Mouse (Mus musculus): ENCODE results near the gene Ppef1.
"Not testable (repeated sequence)": the region's sequence is repeated elsewhere in the genome, so short reads cannot be mapped to it uniquely, and the experiment has no call there.

Ppef1 gene

DNA sequence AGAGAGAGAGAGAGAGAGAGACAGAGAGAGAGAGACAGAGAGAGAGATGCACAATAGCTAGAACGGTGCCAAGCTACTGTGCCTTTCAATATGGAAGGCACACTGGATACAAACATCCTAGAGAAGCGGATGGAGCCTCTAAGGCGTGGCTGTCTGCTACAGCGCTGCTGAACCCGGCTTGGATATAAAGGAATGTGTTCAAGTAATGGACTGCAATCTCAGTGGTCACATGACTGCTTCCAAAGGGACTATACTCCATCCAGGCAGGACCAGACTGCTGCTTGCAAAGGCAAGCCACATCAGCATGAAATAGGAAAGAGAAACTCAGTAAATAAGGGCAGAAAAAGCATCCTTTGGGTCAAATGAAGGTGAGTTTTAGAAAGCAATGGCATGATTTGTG is at the start of gene Ppef1:
Gene Ppef1 (minus strand): TSS at position 116 of the 400 bp plus-strand sequence.
- no peak for DNase-seq

DNA sequence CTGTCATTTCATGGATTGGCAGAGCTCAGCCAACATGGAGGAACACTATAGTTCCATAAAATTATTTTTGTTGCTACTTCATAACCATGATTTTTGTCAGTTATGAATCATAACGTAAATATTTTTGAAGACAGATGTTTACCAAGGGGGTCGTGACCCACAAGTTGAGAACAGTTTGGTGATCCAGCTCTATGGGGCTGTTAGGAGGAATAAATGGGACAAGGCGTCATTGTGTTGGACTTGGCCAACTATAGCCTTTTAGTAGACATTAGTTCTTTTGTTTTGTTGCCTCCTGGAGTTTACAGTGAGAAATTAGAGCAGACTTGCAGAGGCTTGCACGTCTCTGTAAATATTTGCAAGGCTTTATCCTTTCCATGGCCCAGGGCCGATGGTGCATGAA is 46.7 kb upstream of the Ppef1 start:
- DNase-seq: no peak

DNA sequence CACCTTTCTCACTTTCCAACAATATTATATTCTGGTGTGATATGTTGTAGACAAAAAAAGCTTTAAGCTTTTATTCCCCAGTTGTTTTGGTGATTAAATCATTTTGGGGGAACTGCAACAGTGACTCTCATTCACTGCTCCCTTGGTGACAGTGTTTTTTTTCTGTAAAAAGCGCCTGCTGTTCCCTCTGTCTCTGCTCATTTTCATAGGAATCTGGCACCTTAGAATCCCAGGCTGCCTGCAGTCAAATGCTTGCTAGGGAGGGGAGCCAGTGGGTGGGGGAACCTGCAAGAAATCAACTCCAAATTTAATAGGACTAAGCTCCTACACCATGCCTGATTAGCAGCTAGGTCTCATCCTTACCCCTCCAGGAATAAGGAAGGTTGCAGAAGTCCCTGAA is 37.5 kb upstream of the Ppef1 start:
- no peak for DNase-seq

DNA sequence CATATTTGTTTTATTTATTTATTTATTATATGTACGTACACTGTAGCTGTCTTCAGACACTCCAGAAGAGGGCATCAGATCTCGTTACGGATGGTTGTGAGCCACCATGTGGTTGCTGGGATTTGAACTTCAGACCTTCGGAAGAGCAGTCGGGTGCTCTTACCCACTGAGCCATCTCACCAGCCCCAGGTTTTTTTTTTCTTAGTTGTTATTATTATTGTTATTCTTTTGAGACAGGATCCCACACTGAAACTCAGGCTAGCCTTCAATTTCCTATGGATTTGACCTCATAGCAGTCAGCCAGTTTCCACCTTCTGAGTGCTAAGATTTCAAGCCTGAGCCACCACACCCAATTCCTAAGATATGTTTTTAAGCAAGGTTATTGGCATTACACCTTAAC is 34.1 kb upstream of the Ppef1 start:
- not testable (repeated sequence) for DNase-seq

DNA sequence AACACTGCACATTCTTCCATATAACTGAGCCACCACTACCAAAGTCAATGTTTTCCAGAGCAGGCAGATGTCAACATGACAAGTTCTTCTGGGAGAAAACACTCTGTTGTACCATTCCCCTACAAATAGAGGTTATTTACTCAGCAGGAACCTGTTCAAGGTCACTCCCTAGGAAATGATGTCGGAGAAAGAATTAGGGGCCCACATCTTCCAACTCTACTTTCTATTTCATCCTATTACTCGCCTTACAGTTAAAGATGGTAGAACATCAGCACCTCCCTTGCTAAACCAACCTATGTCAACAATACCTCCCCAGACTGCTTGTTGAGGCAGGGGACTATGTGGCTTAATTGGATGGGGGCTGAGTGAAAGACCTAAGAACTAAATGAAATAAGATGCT is 32.1 kb upstream of the Ppef1 start, which contains the start of gene Rs1:
Gene Rs1 (plus strand): TSS at position 301 of the 400 bp plus-strand sequence.
- DNase-seq: no peak

DNA sequence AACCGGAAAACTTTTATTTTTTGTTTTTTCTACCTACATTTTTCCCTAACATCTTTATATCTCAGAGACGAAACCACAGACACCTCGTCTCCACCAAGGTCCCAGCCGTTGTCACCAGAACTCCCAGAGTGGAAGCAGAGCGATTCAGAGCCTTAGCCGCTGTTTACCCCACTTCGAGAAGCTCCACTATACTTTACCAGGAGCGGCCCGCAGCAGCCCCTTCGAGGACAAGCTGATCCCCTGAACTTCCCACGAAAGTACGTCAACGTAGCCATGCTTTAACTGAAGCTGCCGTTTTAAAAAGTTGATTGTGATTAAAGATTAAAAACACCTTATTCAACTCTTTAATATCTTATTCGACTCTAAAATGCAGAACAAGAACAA is 30.7 kb upstream of the Ppef1 start:
- DNase-seq: no peak

DNA sequence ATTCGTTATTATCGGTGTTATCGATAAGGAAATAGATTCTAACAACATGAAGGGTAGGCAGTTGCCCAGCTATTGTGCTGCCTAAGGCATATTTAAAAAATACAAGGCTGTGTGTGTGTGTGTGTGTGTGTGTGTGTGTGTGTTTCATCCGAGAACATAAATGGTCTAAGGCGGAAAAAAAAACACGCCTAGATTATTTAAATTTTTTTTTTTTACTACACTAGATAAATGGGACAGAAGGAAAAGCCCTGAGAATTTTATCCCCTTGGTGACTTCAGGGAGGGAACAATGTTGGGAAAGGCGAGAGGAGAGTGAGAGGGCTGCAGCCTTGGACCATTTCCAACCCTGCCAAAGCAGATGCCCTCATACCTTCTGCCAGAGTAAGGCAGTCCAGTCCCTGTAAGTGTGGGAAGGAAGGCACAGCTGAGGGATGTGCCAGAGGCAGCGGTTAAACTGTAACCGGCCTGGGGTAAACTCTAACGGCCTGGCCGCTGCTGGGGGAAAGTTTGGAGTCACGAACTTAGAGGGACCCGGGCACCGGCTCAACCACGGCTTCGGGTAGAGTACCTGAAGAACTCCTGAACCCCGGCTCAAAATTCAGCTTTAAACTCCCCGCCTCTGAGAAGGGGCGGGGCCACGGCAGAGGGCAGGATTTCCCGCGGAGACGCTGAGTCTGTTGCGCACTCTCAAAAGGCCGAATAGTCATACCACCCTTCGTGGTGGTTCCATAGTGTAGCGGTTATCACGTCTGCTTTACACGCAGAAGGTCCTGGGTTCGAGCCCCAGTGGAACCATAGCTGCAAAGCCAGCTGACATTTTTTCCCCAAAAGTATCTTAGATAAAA is 30.0 kb upstream of the Ppef1 start:
- DNase-seq: peak; percentile 93

DNA sequence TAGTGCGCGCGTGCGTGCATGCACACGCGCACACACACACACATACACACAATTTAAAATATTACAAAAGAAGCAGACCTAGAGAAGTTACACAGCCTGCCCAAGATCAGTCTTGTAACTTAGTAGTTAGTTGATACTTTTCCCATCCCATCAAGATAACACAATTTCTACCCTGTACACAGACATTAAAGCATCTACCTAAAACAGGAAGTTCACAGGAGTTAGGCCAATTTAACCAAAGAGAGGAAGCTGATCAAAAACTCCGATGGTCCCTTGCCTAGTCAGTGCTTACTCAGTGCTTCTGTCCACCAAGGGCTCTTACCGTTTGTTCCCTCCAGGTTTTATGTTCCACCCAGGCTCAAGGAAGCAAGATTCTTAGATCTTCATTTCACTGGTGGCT is 15.2 kb upstream of the Ppef1 start:
- no peak for DNase-seq

DNA sequence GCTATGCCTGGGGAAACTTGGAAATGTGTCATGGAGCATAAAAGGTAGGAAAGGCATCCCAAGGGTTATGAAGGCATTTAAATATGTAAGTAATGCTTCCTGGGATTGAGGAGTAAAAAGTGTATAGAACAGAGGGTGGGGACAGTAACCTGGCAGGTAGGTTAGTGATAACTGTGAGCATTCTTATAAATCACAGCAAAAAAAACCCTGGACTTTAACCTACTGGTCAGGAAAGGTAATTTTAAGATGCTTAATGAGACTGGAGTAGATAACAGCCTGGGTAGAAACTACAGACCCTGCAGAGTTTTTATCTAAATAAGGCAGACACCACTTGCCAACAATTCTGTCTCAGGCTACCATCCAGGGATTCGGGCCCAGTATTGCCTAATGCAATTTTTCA is 13.1 kb upstream of the Ppef1 start:
- DNase-seq: no peak

DNA sequence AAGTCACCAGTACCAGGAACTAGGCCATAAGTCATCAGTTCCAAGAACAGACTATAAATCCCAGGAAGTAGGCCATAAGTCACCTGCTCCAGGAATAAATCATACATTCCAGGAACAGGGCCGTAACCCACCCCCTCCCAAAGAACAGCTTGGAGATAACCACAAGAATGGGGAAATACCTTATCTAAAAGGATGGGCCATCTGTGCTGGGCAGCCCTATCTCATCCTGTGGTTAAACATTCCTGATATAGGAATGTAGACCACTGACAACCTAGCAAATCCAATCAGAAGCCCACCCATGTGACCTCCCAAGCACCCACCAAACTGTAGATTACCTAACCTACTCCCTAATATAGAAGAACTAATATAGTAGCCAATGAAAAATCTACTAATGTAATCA is 9.8 kb upstream of the Ppef1 start:
- DNase-seq: no peak

DNA sequence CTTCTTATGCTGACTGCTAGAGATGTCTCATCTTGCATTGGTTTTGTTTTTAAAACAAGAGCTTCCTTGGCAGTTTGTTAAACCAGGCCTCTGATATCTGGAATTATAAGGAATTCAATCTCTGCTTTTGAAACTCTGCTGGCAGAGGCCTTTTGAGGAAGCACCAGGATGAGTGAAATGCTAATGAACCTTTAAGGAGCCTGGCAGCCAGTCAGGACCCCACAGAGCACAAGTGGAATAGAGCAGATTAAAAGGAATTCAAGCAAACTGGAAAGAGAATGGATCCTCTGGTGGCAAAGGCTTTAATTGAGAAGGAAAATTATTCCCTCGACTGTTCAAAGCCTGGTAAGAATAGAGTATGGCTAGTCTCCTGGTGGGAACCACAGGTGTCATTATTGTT is 36.4 kb downstream of the Ppef1 start:
- no peak for DNase-seq

DNA sequence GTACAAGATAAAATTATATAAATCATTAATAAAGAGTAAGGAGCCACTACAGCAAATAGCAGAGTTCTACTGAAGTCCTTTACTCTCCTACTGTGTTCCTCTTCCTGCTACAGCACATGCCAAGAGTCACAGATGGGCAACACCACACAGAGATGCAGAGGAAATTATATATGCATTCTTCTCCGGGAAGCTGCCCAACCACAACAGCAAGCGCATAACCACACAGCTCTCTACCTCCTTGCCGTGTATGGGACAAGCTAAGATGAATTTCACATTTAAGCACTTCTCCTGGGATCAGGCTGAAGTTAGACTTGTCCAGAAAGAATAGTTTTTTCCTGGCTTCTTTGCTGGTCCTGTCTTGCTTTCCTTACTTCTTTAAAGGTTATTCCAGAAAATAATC is 44.0 kb downstream of the Ppef1 start:
- DNase-seq: no peak

DNA sequence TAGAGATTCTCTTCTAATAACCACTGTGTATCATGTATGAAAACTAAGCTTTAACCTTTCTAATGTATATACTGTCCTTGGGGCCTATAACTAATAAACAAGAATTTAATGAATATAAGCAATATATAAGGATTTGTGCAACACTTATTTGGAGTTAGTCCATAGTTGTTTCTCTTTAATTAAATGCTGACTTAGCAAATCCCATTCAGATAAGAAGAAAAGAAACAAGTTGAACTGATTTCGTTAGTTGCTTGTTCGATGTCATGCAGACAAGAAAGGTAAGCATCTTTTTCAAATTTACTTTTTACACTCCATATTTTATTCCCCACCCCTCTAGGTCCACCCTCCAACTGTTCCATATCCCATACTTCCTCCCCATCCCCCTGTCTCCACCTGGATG is 45.5 kb downstream of the Ppef1 start:
- DNase-seq: no peak

DNA sequence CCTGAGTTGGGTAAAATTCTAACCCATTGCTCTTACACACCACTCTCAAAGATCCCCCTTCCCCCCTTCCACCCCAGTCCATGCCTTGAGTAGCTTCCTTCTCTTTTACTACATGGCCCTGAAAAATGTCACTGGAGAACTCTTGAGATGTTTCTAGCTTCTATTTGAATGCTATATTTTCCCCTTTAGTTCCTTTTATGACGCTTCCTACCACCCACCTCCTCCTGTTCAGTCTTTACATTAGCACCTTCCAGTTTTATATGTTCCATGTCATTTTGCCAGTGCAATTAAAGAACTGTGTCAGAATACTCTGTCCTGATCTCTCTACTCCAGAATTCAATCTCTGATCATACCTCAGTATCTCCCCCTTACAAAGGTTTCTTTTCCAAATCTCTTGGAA is 65.6 kb downstream of the Ppef1 start:
- no peak for DNase-seq

DNA sequence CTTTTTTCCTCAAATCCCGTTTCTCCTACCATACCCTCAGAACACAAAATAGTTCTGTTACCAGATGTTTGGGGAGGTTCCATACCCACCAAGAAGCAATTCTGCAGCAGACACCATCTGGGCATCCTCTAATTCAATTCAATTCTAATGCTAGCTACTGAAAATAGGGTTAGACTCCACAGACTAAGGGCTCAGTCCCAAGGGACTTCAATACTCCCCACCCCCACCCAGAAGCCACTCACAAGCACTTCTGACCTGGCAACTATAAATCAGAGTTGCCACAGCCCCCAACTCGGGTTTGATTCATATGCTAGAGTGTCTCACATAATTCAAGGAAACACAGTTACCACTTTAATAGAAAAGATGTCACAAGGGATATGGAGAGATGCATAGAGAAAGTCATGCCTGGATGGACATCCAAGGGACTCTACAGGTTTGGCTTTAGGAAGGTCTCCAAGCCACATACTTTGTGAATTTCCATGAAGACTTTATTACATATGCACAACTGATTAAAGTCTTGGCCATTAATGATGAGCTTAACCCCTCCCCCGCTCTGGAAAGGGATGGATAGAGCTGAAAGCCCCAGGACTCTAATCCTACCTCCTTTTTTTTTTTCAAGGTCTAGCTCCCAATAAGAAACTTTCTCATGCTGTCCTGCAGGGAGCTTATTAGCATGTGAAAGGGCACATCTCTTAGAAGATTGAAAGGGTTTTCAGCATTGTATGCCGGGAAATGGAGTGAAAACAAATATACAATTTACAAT is 124.5 kb downstream of the Ppef1 start:
- no peak for DNase-seq

DNA sequence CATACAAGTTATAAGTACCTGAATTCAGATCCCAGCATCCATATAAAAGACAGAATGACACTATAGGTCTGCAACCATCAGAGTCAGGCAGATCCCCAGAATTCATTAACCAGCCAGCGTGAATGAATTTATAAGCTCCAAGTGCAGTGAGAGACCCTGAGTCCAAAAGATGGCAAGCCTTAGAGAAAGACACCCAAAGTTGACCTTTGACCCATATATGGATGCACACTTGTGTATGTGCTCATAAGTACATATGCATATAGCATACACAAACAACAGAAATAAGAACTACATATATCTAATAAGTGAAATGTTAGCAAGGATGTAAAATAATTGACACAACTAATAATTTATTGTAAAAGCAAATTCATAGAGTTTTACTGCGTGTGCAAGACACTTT is 125.1 kb downstream of the Ppef1 start:
- DNase-seq: no peak

DNA sequence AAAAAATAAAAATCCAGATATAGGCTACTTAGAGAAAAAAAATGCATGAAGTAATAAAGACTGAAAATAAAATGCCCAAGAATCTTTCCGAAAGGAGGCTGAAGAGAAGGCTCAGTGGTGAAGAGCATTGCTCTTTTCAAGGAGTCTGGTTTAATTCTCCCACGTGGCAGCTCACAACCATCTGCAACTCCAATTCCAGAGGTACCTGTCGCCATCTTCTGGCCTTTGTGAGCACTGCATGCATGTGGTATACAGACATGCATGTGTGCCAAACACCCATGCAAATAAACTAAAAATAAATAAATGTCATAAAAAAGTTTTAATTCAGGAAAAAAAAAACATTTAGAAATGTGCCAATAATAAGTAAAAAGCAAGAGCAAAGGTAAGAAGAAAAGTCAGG is 125.7 kb downstream of the Ppef1 start:
- peak; percentile 73 for DNase-seq

DNA sequence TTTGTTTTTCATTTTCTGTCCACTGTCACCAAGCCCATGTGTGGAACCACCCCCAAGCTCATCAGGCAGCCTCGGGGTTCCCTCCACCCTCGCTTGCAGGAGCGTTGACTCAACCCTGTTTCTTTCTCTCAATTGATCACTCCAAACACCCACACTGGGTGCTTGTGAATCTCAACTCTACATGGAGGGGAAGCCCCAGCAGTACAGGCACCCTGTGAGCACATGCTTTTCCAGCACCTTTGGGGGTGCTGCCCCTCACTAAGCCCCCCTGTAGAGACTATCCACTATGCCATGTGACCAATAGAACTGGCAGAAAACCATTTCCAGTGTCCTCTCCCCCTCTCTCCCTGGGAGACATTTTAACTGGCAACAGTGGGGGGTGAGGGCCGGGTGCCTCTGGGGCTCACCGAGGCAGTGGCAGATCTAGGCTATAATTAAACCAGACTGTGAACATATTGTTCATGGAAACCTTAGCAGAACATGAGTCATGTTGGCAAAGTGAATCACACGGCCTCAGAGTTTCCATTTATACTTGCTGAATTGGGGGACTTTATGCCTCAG is 131.5 kb downstream of the Ppef1 start:
- DNase-seq: no peak

DNA sequence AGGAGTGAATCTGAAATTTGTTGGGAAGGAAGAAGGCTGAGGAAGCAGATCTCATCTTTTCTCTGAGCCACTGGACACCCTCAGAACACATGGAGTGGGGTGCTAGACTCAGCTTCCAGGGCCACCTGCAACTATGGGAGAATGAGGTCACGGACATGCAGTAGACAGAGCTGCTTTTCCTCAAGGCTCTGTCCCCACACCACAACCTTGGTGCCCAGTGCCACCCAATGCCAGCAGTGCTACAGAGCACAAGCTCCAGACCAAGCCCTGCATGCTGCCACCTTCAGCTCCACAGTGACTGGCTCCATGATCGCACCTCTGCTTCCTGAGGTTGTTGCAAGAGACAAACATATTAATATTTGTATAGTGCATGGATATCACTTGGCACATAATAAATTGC is 132.2 kb downstream of the Ppef1 start:
- no peak for DNase-seq

DNA sequence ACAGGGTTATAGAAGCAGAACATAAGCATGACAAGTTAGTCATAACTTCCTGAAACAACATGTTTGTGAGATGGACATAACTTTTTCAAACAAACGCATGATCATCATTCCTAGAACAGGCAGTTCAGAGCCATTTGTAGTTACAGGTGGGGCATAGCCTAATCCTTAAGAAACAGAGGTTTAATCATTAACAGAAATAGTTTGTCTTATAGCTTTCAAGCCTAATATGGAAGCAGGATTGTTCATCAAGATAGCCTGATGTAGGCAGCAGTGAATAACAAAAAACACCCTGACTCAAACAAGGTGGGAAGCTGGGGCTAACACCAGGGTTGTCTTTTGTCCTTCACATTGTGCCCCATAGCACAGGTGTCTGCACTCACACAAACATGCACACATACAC is 132.8 kb downstream of the Ppef1 start:
- DNase-seq: no peak

DNA sequence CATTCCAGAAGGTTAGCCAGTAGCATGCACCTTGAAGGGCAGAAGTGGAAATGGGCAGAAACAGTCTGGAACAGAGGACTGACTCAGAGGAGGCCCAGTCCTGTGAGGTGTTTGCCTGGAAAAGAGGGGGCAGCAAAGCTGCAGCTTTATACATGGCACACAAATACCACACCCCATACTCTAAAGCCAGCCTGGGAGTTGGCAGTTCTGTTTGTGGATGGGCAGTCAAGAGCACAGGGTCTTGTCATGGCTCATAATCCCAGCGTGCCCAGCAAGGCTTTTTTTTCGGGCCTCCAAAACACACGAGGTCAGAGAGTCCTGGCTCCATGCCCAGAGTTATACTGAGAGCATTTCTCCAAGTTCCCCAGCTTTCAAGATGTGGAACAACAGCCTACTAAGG is 134.5 kb downstream of the Ppef1 start:
- DNase-seq: no peak

DNA sequence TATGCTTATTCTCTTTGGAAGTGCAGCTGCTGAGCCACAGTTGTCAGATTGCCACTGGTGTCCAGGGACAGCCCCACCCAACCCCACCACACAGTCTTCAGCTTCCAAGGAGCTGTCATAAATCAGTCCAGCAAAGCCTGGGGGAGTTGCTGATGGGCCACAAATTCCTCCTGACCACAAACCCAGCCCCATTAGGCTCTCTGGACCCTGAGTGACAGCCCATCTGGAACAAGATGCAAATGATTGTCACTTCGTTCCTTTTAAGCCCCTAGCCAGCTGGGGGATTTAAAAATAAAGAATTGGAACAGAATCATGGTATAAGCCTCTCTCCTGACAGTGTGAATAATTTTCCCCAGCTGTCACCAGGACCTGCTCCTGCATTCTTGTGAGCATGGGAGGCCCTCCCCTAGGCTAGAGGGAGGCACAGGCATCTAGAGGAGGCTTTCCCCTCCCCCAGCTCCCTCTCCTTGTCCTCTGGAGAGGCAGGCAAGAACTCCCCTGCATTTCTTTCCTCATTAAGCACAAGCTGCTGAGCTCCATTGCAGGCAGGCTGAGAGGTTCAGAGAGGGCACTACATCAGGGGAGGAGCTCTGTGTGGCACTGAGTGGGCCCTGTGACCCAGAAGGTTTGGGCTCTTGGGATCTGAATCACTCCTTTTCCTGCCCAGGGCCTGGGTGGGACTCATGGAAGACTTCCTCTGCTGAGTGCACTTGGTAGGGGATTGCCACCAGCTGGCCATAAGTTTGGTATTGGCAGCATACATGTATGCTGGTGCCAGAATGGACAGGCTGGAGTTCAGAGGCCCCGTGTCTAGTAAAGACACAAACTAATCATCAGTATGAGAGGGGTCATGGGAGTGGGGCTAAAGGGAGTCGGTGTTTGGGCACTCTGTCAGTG is 136.8 kb downstream of the Ppef1 start:
- no peak for DNase-seq

DNA sequence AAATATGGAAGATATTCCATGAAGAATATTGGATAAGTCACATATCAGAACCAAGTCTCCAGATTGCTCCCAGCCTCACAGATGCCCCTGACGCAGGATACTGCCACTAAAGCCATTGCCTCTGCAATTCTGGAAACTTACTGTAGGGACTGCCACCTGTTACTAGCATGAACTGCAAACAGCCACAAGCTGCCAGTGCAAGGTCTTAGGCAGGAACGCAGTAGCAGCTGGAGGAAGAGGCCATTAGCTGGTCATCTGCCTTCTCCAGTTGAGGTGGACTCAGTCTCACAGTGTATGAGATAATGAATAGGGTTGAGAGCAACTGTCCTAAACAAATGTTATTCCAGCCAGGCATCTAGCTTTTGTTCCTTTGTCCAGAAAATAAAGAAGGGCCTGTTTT is 137.5 kb downstream of the Ppef1 start:
- no peak for DNase-seq
